Mouse (Mus musculus) forebrain, embryonic 11.5 days (tissue): Measurements from ENCODE around the gene Olfr1472. TPM values are rescaled to one million over a fixed set of nuclear protein-coding genes. Genes with fewer than 3 reads are reported as not detected.
"Not testable (repeated sequence)": the region's sequence is repeated elsewhere in the genome, so short reads cannot be mapped to it uniquely, and the experiment has no call there.

Experiments
- ATAC-seq: fragments of 200-750 bp; cut with Nextera tagmentation; replicated peaks from 2 replicates; pipeline ENCODE4 v1.8.0; 2017; ENCODE audit warnings: moderate TSS enrichment; ENCODE audit not compliant: low FRiP score
- DNase-seq: peaks from one replicate; pipeline ENCODE4 v3.0.0-alpha.2; 2017; ENCODE audit warnings: low spot score
- H3K27ac ChIP-seq: fragments of 300-500 bp; sonication (generic); 2 replicates; pipeline ENCODE4 v1.5.1; 2014; ENCODE audit warnings: low read depth, low read length
- H3K27me3 ChIP-seq: fragments of 300-500 bp; sonication (generic); 2 replicates; pipeline ENCODE4 v1.6.1; 2014; ENCODE audit warnings: mild to moderate bottlenecking, low read length, mixed read lengths; ENCODE audit not compliant: control insufficient read depth, insufficient read depth
- H3K36me3 ChIP-seq: fragments of 300-500 bp; sonication (generic); 2 replicates; pipeline ENCODE4 v1.6.1; 2014; ENCODE audit warnings: mild to moderate bottlenecking, low read length, moderate library complexity, mixed read lengths; ENCODE audit not compliant: control insufficient read depth, insufficient read depth
- H3K4me1 ChIP-seq: fragments of 300-500 bp; sonication (generic); replicated peaks from 2 replicates; pipeline ENCODE4 v1.6.1; 2014; ENCODE audit warnings: low read length, mixed read lengths; ENCODE audit not compliant: control insufficient read depth, insufficient read depth
- H3K4me2 ChIP-seq: fragments of 300-500 bp; sonication (generic); 2 replicates; pipeline ENCODE4 v1.6.1; 2014; ENCODE audit warnings: low read depth, mild to moderate bottlenecking, low read length, moderate library complexity, mixed read lengths; ENCODE audit not compliant: severe bottlenecking
- H3K4me3 ChIP-seq: fragments of 300-500 bp; sonication (generic); 2 replicates; pipeline ENCODE4 v1.5.1; 2014; ENCODE audit warnings: low read depth, low read length
- H3K9ac ChIP-seq: fragments of 300-500 bp; sonication (generic); 2 replicates; pipeline ENCODE4 v1.6.1; 2014; ENCODE audit warnings: low read length
- H3K9me3 ChIP-seq: fragments of 300-500 bp; sonication (generic); 2 replicates; pipeline ENCODE4 v1.6.1; 2016; ENCODE audit warnings: low read length, mixed read lengths; ENCODE audit not compliant: control insufficient read depth
- WGBS: fragments of 180-500 bp; shearing (Covaris S2); extraction: QIAGEN DNeasy Blood & Tissue Kit; methylation state at CpG from one replicate; pipeline ENCODE4 v1.1.7; 2014; 5-methylcytosine and 5-hydroxymethylcytosine counted together
- polyA plus RNA-seq: library from polyadenylated mRNA; unstranded; fragments of >200 nt; fragmentation: Nextera tagmentation; extraction: Ambion mirVana; gene quantifications from 2 replicates; pipeline ENCODE4 v1.2.1, GENCODE M21; 2014

Olfr1472 gene
- not detected in 2 replicates for polyA plus RNA-seq

- H3K9me3 ChIP-seq: no peaks in the 10 kb centered on the region; the same call in 1 of the 2 replicates
- ATAC-seq (no peak), DNase-seq (no peak)
- no peak within 1 kb of the TSS for H3K4me3 ChIP-seq
- no peak within 1 kb of the TSS for H3K4me2 ChIP-seq
- no peak within 1 kb of the TSS for H3K27ac ChIP-seq
- no peaks in the 10 kb centered on the region for H3K27me3 ChIP-seq
- no peaks in the 10 kb centered on the region for H3K36me3 ChIP-seq
- H3K4me1 ChIP-seq: no peaks in the 10 kb centered on the region
- 84% methylated on average over 1 of the region's 1 CpGs for WGBS
- H3K9ac ChIP-seq: no peak within 1 kb of the TSS
Measured at GRCm38 (mm10) chr19:13455986-13456385, at the start of gene Olfr1472. Olfr1472 (minus strand) TSS chr19:13456086.

- H3K4me2 ChIP-seq: no peak within 1 kb of the TSS
- no peak within 1 kb of the TSS for H3K27ac ChIP-seq
- H3K9ac ChIP-seq: no peak within 1 kb of the TSS
- no peak within 1 kb of the TSS for H3K4me3 ChIP-seq
- ATAC-seq: no peak
- no peaks in the 10 kb centered on the region for H3K4me1 ChIP-seq
- H3K27me3 ChIP-seq: no peaks in the 10 kb centered on the region
- no peak for DNase-seq
- H3K36me3 ChIP-seq: no peaks in the 10 kb centered on the region
- WGBS: 85% methylated on average over 3 of the region's 3 CpGs
- H3K9me3 ChIP-seq: no peaks in the 10 kb centered on the region; the same call in 1 of the 2 replicates
Measured at GRCm38 (mm10) chr19:13500246-13500645, 44.4 kb upstream of the Olfr1472 start, which contains the start of gene Olfr1477. Olfr1477 (plus strand) TSS chr19:13500546.

GRCm38 (mm10) chr19:13480096-13480495, 24.2 kb upstream of the Olfr1472 start, which contains the start of gene Olfr1475:
Olfr1475 (minus strand) TSS chr19:13480196.
- H3K36me3 ChIP-seq: no peaks in the 10 kb centered on the region
- H3K9ac ChIP-seq: no peak within 1 kb of the TSS
- no peaks in the 10 kb centered on the region for H3K9me3 ChIP-seq
- no peak within 1 kb of the TSS for H3K4me3 ChIP-seq
- no peak within 1 kb of the TSS for H3K27ac ChIP-seq
- no peak within 1 kb of the TSS for H3K4me2 ChIP-seq
- H3K4me1 ChIP-seq: no peaks in the 10 kb centered on the region
- H3K27me3 ChIP-seq: no peaks in the 10 kb centered on the region
- ATAC-seq (no peak), DNase-seq (no peak)

GRCm38 (mm10) chr19:13469265-13469664, 13.4 kb upstream of the Olfr1472 start, which contains the start of gene Olfr1474:
Olfr1474 (plus strand) TSS chr19:13469565.
- H3K9ac ChIP-seq, ATAC-seq, H3K4me2 ChIP-seq, H3K4me1 ChIP-seq, H3K36me3 ChIP-seq, H3K9me3 ChIP-seq, H3K4me3 ChIP-seq, H3K27me3 ChIP-seq, DNase-seq, H3K27ac ChIP-seq: not testable (repeated sequence)
- 84% methylated on average over 4 of the region's 4 CpGs for WGBS

- not testable (repeated sequence) for H3K36me3 ChIP-seq, DNase-seq, ATAC-seq, H3K9ac ChIP-seq, H3K27me3 ChIP-seq, H3K4me1 ChIP-seq, H3K4me2 ChIP-seq, H3K4me3 ChIP-seq, H3K9me3 ChIP-seq, H3K27ac ChIP-seq
- WGBS: 76% methylated on average over 2 of the region's 2 CpGs
Measured at GRCm38 (mm10) chr19:13443109-13443508, 12.8 kb downstream of the Olfr1472 start, which contains the start of gene Olfr1471. Olfr1471 (plus strand) TSS chr19:13443409.

- H3K9me3 ChIP-seq: no peaks in the 10 kb centered on the region; the same call in 1 of the 2 replicates
- no peak within 1 kb of the TSS for H3K27ac ChIP-seq
- H3K36me3 ChIP-seq: no peaks in the 10 kb centered on the region
- ATAC-seq (no peak), DNase-seq (no peak)
- no peaks in the 10 kb centered on the region for H3K4me1 ChIP-seq
- H3K4me3 ChIP-seq: no peak within 1 kb of the TSS
- no peaks in the 10 kb centered on the region for H3K27me3 ChIP-seq
- WGBS: 83% methylated on average over 2 of the region's 2 CpGs
- no peak within 1 kb of the TSS for H3K4me2 ChIP-seq
- no peak within 1 kb of the TSS for H3K9ac ChIP-seq
Measured at GRCm38 (mm10) chr19:13407549-13407948, 48.3 kb downstream of the Olfr1472 start, which contains the start of gene Olfr1469. Olfr1469 (plus strand) TSS chr19:13407849.

Other genes with a start within 250 kb of the Olfr1472 start
- gene Olfr1463, start 224.8 kb downstream of the Olfr1472 start, polyA plus RNA-seq: not detected in 2 replicates
- not detected in 2 replicates for gene Olfr1465, start 140.5 kb downstream of the Olfr1472 start, polyA plus RNA-seq
- gene Olfr1466, start 117.2 kb downstream of the Olfr1472 start, polyA plus RNA-seq: not detected in 2 replicates
- gene Olfr1467, start 93.8 kb downstream of the Olfr1472 start, polyA plus RNA-seq: not detected in 2 replicates
- not detected in 2 replicates for gene Olfr1469, start 48.2 kb downstream of the Olfr1472 start, polyA plus RNA-seq
- gene Olfr1471, start 12.7 kb downstream of the Olfr1472 start, polyA plus RNA-seq: not detected in 2 replicates
- not detected in 2 replicates for gene Olfr1474, start 13.5 kb upstream of the Olfr1472 start, polyA plus RNA-seq
- gene Olfr1475, start 24.1 kb upstream of the Olfr1472 start, polyA plus RNA-seq: not detected in 2 replicates
- not detected in 2 replicates for gene Olfr1477, start 44.5 kb upstream of the Olfr1472 start, polyA plus RNA-seq
- gene Olfr1480, start 71.8 kb upstream of the Olfr1472 start, polyA plus RNA-seq: not detected in 2 replicates
- gene Olfr1484, start 127.4 kb upstream of the Olfr1472 start, polyA plus RNA-seq: not detected in 2 replicates
- not detected in 2 replicates for gene Olfr1487, start 161.3 kb upstream of the Olfr1472 start, polyA plus RNA-seq
- gene Olfr1489, start 175.5 kb upstream of the Olfr1472 start, polyA plus RNA-seq: not detected in 2 replicates
- gene Olfr1490, start 195.0 kb upstream of the Olfr1472 start, polyA plus RNA-seq: not detected in 2 replicates
- gene Olfr1491, start 241.2 kb upstream of the Olfr1472 start, polyA plus RNA-seq: not detected in 2 replicates